Mouse (Mus musculus) embryonic fibroblast, embryonic 13.5 days (primary cell): ENCODE data around the gene Tbccd1.

Experiments
- CTCF ChIP-seq: IDR thresholded peaks from 2 replicates; pipeline ENCODE4 v1.5.1; 2011; ENCODE audit warnings: mild to moderate bottlenecking, control low read depth, low read length, moderate library complexity, borderline replicate concordance; ENCODE audit not compliant: insufficient read depth
- POLR2A ChIP-seq: IDR thresholded peaks from 2 replicates; pipeline ENCODE4 v1.6.1; 2011; ENCODE audit warnings: low read depth, mild to moderate bottlenecking, control low read depth, low read length, moderate library complexity

DNA sequence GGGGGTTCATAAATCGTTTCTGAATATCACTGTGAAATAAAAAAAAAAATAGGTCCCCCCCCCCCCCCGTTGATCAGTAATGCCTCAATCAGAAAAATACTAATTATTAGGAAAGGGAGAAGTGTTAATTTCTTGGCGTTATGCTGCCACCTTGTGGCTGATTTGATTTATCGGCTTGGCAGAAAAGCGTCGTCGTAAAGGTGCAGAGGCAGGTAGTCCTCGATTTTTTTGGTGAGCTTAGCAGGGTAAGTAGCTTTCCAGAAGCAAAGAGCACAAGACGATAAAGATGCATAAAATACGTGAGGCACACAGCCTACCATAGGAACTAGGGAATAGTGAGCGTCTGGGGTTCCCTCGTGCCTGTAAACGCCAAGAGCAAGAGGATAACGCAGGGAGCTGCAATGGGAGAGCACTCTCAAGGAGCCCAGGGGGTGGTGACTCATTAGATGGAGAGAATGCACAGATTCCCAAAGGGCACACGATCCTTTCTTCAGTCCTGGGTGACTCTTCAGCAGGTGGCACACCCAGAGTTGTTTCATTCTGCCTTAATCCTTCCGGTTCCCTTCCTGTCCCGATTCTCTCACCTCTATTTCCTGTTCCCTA lies 49.9 kb downstream of the Tbccd1 start:
- no peak for TF ChIP-seq CTCF
- TF ChIP-seq POLR2A: no peak
